Mouse (Mus musculus) olfactory bulb, adult 2 months (tissue): ENCODE measurements around the gene Six5.

Experiments used
- CTCF ChIP-seq: fragments of 200-500 bp; IDR thresholded peaks from 2 replicates; pipeline ENCODE4 v1.5.1; 2012; ENCODE audit warnings: low read depth, mild to moderate bottlenecking, low read length, moderate library complexity; ENCODE audit not compliant: insufficient read depth
- POLR2A ChIP-seq: fragments of 200-500 bp; IDR thresholded peaks from 2 replicates; pipeline ENCODE4 v1.6.1; 2012; ENCODE audit warnings: mild to moderate bottlenecking, low read depth, low read length, moderate library complexity; ENCODE audit not compliant: insufficient read depth

- TF ChIP-seq POLR2A (no peak), CTCF (no peak)
Measured at GRCm38 (mm10) chr7:19137380-19137779, 43.0 kb downstream of the Six5 start.
